Mouse (Mus musculus) liver, postnatal 0 days (tissue): Measurements from ENCODE around the gene Stmnd1. TPM values are rescaled to one million over a fixed set of nuclear protein-coding genes. Genes with fewer than 3 reads are reported as not detected.

ENCODE experiments used
- ATAC-seq: fragments of 200-750 bp; cut with Nextera tagmentation; 2 replicates; pipeline ENCODE4 v1.8.0; 2017; ENCODE audit warnings: mild to moderate bottlenecking, moderate library complexity
- DNase-seq: peaks from one replicate; pipeline ENCODE4 v3.0.0-alpha.2; 2016
- H3K27ac ChIP-seq: fragments of 300-500 bp; sonication (generic); 2 replicates; pipeline ENCODE4 v1.5.1; 2014; ENCODE audit warnings: antibody characterized with exemption, moderate library complexity, mild to moderate bottlenecking, low read depth
- H3K27me3 ChIP-seq: fragments of 300-500 bp; sonication (generic); 2 replicates; pipeline ENCODE4 v1.6.1; 2014; ENCODE audit warnings: low read length, control low read depth, mixed read lengths; ENCODE audit not compliant: insufficient read depth
- H3K36me3 ChIP-seq: fragments of 300-500 bp; sonication (generic); replicated peaks from 2 replicates; pipeline ENCODE4 v1.6.1; 2014; ENCODE audit warnings: mild to moderate bottlenecking, control low read depth, low read length, moderate library complexity, mixed read lengths; ENCODE audit not compliant: insufficient read depth
- H3K4me1 ChIP-seq: fragments of 300-500 bp; sonication (generic); 2 replicates; pipeline ENCODE4 v1.6.1; 2014; ENCODE audit warnings: antibody characterized with exemption, mild to moderate bottlenecking, control low read depth; ENCODE audit not compliant: insufficient read depth
- H3K4me2 ChIP-seq: fragments of 300-500 bp; sonication (generic); 2 replicates; pipeline ENCODE4 v1.6.1; 2014; ENCODE audit warnings: low read depth, mild to moderate bottlenecking, low read length, moderate library complexity, mixed read lengths
- H3K4me3 ChIP-seq: fragments of 300-500 bp; sonication (generic); 2 replicates; pipeline ENCODE4 v1.5.1; 2014; ENCODE audit warnings: low read depth, low read length
- H3K9ac ChIP-seq: fragments of 300-500 bp; sonication (generic); replicated peaks from 2 replicates; pipeline ENCODE4 v1.6.1; 2014; ENCODE audit warnings: mild to moderate bottlenecking, moderate library complexity
- H3K9me3 ChIP-seq: fragments of 300-500 bp; sonication (generic); 2 replicates; pipeline ENCODE4 v1.6.1; 2016; ENCODE audit warnings: mild to moderate bottlenecking, control low read depth, low read length, mixed read lengths
- CTCF ChIP-seq: sonication (generic); IDR thresholded peaks from 2 replicates; pipeline ENCODE4 v1.5.1; 2016; ENCODE audit warnings: antibody characterized with exemption, low read depth
- EP300 ChIP-seq: IDR thresholded peaks from 2 replicates; pipeline ENCODE4 v1.6.1; 2016; ENCODE audit warnings: antibody characterized with exemption, low read depth, mild to moderate bottlenecking
- WGBS: fragments of 180-500 bp; shearing (Covaris S2); extraction: QIAGEN DNeasy Blood & Tissue Kit; methylation state at CpG from one replicate; pipeline ENCODE4 v1.1.7; 2014; ENCODE audit not compliant: insufficient replicate concordance; 5-methylcytosine and 5-hydroxymethylcytosine counted together
- polyA plus RNA-seq: library from polyadenylated mRNA; unstranded; fragments of >200 nt; fragmentation: Nextera tagmentation; extraction: Ambion mirVana; gene quantifications from 2 replicates; pipeline ENCODE4 v1.2.1, GENCODE M21; 2015

Gene Stmnd1
- polyA plus RNA-seq, 1 experiment from 2014 or later: not detected

DNA sequence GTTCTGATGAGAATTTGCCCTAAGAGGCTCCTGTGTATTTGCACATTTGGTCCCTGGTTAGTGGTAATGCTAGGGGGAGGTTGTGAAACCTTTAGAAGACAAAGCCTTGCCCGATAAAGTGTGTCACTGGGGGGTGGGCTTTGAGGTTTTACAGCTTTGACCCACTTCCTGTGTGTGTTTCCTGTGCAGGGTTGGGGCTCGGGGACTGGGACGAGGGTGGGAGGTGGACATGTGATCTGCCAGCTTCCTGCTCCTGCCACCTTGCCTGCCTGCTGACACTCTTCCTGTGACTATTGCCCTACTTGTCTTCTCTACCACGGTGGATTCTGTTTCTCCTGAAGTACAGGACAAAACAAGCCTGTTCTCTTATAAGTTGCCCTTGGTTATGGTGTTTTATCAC lies 66.4 kb downstream of the Stmnd1 start:
- ATAC-seq (peak; percentile 41; the same call in 1 of the 2 replicates), DNase-seq (peak; percentile 47)
- TF ChIP-seq CTCF (no peak), EP300 (no peak; the same call in 1 of the 2 replicates)
- WGBS: 19% methylated on average over 4 of the region's 4 CpGs
- Histone ChIP-seq H3K27me3 (no peaks in the 10 kb centered on the region), H3K9ac (no peak overlapping the region), H3K4me1 (peaks cover 4% of the 10 kb centered on the region; the same call in 1 of the 2 replicates), H3K36me3 (no peaks in the 10 kb centered on the region), H3K9me3 (no peaks in the 10 kb centered on the region), H3K27ac (no peak overlapping the region), H3K4me2 (no peak overlapping the region), H3K4me3 (no peak overlapping the region)

DNA sequence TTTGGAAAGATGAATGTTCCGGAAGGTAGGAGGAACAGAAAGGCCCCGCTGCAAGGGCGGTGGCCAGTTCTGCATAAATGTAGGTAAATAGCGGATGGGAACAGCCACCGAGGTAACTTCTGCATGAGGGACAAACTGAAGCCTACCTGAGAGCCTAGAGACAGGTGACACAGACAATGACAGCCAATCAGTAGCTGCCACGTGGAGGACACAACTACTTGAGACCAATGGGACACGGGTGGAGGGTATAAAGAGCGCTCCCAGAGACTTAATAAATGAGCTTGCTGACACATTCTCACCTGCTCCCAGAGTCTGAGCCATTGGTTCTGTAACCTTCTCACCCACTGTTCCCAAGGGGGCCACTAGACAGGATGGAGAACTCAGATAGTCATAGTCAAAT lies 67.1 kb downstream of the Stmnd1 start:
- Histone ChIP-seq H3K9me3 (no peaks in the 10 kb centered on the region), H3K9ac (no peak overlapping the region), H3K4me1 (peaks cover 4% of the 10 kb centered on the region; the same call in 1 of the 2 replicates), H3K36me3 (no peaks in the 10 kb centered on the region), H3K4me3 (no peak overlapping the region), H3K4me2 (no peak overlapping the region), H3K27me3 (no peaks in the 10 kb centered on the region), H3K27ac (no peak overlapping the region)
- WGBS: 82% methylated on average over 8 of the region's 8 CpGs
- DNase-seq (no peak), ATAC-seq (no peak)
- TF ChIP-seq CTCF (no peak), EP300 (no peak)

DNA sequence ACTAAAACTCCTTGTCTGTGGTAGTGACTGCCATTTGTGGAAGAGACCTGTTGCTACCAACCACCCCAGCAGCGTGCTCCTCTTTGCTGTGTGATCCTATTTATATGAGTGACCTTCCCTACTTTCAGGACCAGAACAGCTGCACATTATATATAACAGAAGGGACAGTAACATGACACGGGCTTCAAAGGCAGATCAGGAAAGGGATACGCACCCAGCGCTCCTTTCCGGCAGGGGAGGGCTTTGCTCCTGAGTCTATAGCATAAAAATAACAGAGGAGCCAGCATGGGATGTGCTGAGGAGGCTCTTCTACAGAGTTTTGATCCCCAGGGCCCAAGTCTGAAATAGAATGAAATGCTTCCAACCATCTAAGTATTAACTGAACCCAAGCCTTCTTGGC lies 67.9 kb downstream of the Stmnd1 start:
- no peak for DNase-seq
- Histone ChIP-seq H3K4me1 (peaks cover 4% of the 10 kb centered on the region; the same call in 1 of the 2 replicates), H3K36me3 (no peaks in the 10 kb centered on the region), H3K27ac (no peak overlapping the region), H3K4me3 (no peak overlapping the region), H3K4me2 (no peak overlapping the region), H3K9ac (no peak overlapping the region), H3K27me3 (no peaks in the 10 kb centered on the region), H3K9me3 (no peaks in the 10 kb centered on the region)
- no peak for TF ChIP-seq EP300
- no peak for TF ChIP-seq CTCF
- 72% methylated on average over 5 of the region's 5 CpGs for WGBS
- ATAC-seq: no peak

DNA sequence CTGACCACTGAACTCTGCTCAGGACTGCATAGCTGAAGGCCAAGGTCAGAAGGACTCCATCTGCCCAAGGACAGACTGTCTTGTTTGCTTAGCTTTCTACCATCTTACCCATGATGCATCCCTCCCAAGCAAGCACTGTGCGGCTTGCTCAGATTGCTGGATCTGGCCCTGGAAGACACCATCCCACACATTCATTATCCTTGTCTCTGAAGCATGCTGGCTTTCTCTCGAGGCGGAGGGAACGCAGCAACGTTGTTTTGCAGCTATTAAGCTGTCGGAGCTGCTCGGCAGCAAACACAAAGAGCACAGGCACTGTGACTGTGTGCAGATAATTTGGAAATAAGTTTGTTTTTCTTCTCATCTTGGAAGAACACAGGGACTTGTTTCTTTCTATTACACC lies 69.7 kb downstream of the Stmnd1 start:
- H3K27ac ChIP-seq: no peak overlapping the region
- DNase-seq: no peak

DNA sequence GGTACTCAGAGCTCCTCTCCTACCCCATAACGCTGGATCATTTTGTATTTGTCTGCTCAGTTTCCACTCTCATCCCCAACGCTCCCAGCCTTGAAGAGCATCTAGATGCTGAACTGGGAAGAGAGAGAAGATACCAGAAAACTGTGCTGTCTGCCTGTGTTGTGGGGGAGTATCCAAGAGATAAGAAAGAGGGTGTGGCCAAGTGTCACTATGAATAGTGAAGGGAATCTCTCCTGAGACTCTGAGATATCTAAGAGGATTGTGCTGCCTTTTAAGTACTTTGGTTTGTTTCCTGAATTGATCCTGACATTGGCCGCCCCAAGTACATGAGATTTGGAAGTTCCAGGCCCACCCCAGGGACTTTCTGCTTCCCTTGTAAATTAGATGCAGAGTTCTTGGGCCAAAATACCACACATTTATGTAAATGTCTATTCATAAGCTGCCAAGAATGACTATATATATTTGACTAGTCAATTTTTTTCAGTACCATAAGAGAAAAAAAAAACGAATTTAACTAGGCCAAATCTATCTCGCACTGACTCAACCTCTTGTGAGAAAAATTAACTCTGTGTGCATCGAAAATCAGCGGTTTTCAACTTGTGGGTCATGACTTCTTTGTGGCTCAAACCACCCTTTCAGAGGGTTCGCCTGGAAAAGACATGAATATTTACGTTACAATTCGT lies 73.5 kb downstream of the Stmnd1 start:
- ATAC-seq (no peak), DNase-seq (no peak)
- no peak overlapping the region for H3K27ac ChIP-seq
- 74% methylated on average over 10 of the region's 10 CpGs for WGBS
- H3K36me3 ChIP-seq: no peaks in the 10 kb centered on the region
- H3K9me3 ChIP-seq: no peaks in the 10 kb centered on the region
- H3K27me3 ChIP-seq: no peaks in the 10 kb centered on the region
- H3K4me3 ChIP-seq: no peak overlapping the region
- H3K4me2 ChIP-seq: no peak overlapping the region
- H3K4me1 ChIP-seq: no peaks in the 10 kb centered on the region
- H3K9ac ChIP-seq: no peak overlapping the region
- TF ChIP-seq CTCF (no peak), EP300 (no peak)

More for the DNA sequence above, 69.7 kb downstream of the Stmnd1 start:
- Histone ChIP-seq H3K4me3 (no peak overlapping the region), H3K9ac (no peak overlapping the region), H3K27me3 (no peaks in the 10 kb centered on the region), H3K9me3 (no peaks in the 10 kb centered on the region), H3K4me1 (peaks cover 4% of the 10 kb centered on the region; the same call in 1 of the 2 replicates), H3K4me2 (no peak overlapping the region), H3K36me3 (no peaks in the 10 kb centered on the region)
- no peak for TF ChIP-seq EP300
- no peak for TF ChIP-seq CTCF
- 80% methylated on average over 7 of the region's 7 CpGs for WGBS
- no peak for ATAC-seq

DNA sequence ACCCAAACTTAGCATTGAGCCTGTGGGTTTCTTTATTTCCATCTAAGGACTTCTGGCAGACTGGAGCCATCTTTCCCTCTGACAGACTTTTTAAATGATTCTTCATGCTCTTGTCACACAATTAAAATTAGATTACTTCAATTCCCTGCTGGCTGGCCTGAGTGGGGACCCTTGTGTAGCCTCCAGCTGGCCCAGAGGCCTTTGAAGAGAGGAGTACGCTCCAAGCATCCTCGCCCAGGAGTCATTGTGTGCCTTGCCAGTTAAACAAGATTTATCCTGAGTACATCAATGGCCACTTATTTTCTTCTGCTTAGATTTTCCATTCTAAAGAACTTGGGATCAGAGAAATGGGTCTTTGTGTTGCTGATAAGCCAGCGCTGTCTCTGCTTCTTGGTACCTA lies 76.1 kb downstream of the Stmnd1 start:
- ATAC-seq (no peak), DNase-seq (no peak)
- H3K27ac ChIP-seq: no peak overlapping the region
- H3K9me3 ChIP-seq: no peaks in the 10 kb centered on the region
- no peak overlapping the region for H3K9ac ChIP-seq
- 84% methylated on average over 3 of the region's 3 CpGs for WGBS
- no peaks in the 10 kb centered on the region for H3K4me1 ChIP-seq
- no peaks in the 10 kb centered on the region for H3K36me3 ChIP-seq
- TF ChIP-seq EP300: no peak
- TF ChIP-seq CTCF: no peak
- no peaks in the 10 kb centered on the region for H3K27me3 ChIP-seq
- no peak overlapping the region for H3K4me2 ChIP-seq
- H3K4me3 ChIP-seq: no peak overlapping the region

Other genes starting within 250 kb of the Stmnd1 start
- 0.11 and 0.71 TPM in 2 replicates for gene Rbm24, start 144.7 kb downstream of the Stmnd1 start, polyA plus RNA-seq
- gene Cap2, start 228.1 kb downstream of the Stmnd1 start, polyA plus RNA-seq: 0.47 and 0.94 TPM in 2 replicates